Mouse (Mus musculus) liver, embryonic 14.5 days (tissue): ENCODE results near the gene Heatr4.
A peak's percentile ranks its signal among the peaks of the same experiment; 100 is the strongest.

ENCODE experiments used
- CTCF ChIP-seq: IDR thresholded peaks from 2 replicates; pipeline ENCODE4 v1.5.1; 2016; ENCODE audit warnings: antibody characterized with exemption, low read depth, control low read depth
- EP300 ChIP-seq: IDR thresholded peaks from 2 replicates; pipeline ENCODE4 v1.6.1; 2016; ENCODE audit warnings: antibody characterized with exemption, low read depth

DNA sequence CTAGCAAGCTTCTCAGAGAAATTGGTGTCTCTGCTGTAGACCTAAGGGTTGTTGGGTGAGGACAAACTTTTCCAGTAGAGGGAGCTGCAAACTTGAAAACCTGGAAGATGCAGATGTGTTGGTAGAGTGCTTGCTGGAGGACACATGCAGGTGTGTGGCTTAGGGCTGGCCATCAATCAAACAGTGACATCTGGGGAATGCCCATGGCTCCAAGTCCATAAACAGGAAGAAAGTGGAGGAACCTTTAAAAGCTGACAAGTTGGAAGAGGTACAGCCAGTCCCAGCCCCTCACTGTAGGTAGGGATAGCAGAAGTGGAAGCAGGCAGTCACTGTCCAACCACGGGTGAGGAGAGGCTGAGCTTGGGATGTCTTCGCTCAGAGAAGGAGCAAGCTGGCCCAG, 12.5 kb downstream of the Heatr4 start:
- peak; percentile 59 for TF ChIP-seq CTCF
- no peak for TF ChIP-seq EP300
